Mouse (Mus musculus): ENCODE measurements around the gene Vcp. TPM values are rescaled to one million over a fixed set of nuclear protein-coding genes. Genes with fewer than 3 reads are reported as not detected.

The Vcp gene
- polyA plus RNA-seq, 1 experiment from 2014 or later, result 242 TPM

GRCm38 (mm10) chr4:42949051-42949675, 51.1 kb downstream of the Vcp start:
- DNase-seq (ENCODE audit: low spot score) (no peak), ATAC-seq (no peak)
- peak overlapping the region; percentile 17 for H3K4me3 ChIP-seq (ENCODE audit: low read depth, low read length)
- peak overlapping the region; percentile 90 for H3K4me2 ChIP-seq (replicated peaks; ENCODE audit: low read depth, low read length)
- WGBS, result 8% methylated on average over 14 of the region's 14 CpGs
- no peak for TF ChIP-seq EP300 (IDR thresholded peaks at IDR 0.05)
- TF ChIP-seq CTCF (IDR thresholded peaks at IDR 0.05), result no peak
- H3K36me3 ChIP-seq (ENCODE audit: insufficient read depth, low read length), result no peaks in the 10 kb centered on the region
- 0 out of 2 replicates have a peak, but pooled peaks cover 7% of the 10 kb centered on the region for H3K27me3 ChIP-seq (replicated peaks; ENCODE audit: insufficient read depth, low read length)
- H3K27ac ChIP-seq (ENCODE audit: low read length), result no peak overlapping the region
- H3K4me1 ChIP-seq (ENCODE audit: insufficient read depth, low read depth, low read length), result 0 out of 2 replicates have a peak, but pooled peaks cover 5% of the 10 kb centered on the region
- no peak overlapping the region for H3K9ac ChIP-seq (replicated peaks; ENCODE audit: low read depth)
- no peaks in the 10 kb centered on the region for H3K9me3 ChIP-seq (ENCODE audit: low read length)

- H3K9ac ChIP-seq (replicated peaks; ENCODE audit: low read depth), result no peak overlapping the region
- TF ChIP-seq EP300 (IDR thresholded peaks at IDR 0.05) (no peak), CTCF (IDR thresholded peaks at IDR 0.05) (no peak)
- H3K4me1 ChIP-seq (ENCODE audit: insufficient read depth, low read depth, low read length), result 0 out of 2 replicates have a peak, but pooled peaks cover 5% of the 10 kb centered on the region
- H3K27me3 ChIP-seq (replicated peaks; ENCODE audit: insufficient read depth, low read length), result 0 out of 2 replicates have a peak, but pooled peaks cover 7% of the 10 kb centered on the region
- 50% methylated on average over 13 of the region's 13 CpGs for WGBS
- ATAC-seq (no peak), DNase-seq (ENCODE audit: low spot score) (no peak)
- H3K36me3 ChIP-seq (ENCODE audit: insufficient read depth, low read length), result no peaks in the 10 kb centered on the region
- H3K4me2 ChIP-seq (replicated peaks; ENCODE audit: low read depth, low read length), result no peak overlapping the region
- H3K9me3 ChIP-seq (ENCODE audit: low read length), result no peaks in the 10 kb centered on the region
- H3K27ac ChIP-seq (ENCODE audit: low read length), result no peak overlapping the region
- no peak overlapping the region for H3K4me3 ChIP-seq (ENCODE audit: low read depth, low read length)
Measured at GRCm38 (mm10) chr4:42948527-42948926, 51.8 kb downstream of the Vcp start.

GRCm38 (mm10) chr4:42946733-42947290, 53.5 kb downstream of the Vcp start:
- ATAC-seq (no peak), DNase-seq (ENCODE audit: low spot score) (no peak)
- no peaks in the 10 kb centered on the region for H3K36me3 ChIP-seq (ENCODE audit: insufficient read depth, low read length)
- H3K4me3 ChIP-seq (ENCODE audit: low read depth, low read length), result no peak overlapping the region
- H3K4me1 ChIP-seq (ENCODE audit: insufficient read depth, low read depth, low read length), result 0 out of 2 replicates have a peak, but pooled peaks cover 5% of the 10 kb centered on the region
- H3K9ac ChIP-seq (replicated peaks; ENCODE audit: low read depth), result no peak overlapping the region
- no peak overlapping the region for H3K4me2 ChIP-seq (replicated peaks; ENCODE audit: low read depth, low read length)
- no peaks in the 10 kb centered on the region for H3K9me3 ChIP-seq (ENCODE audit: low read length)
- WGBS, result 46% methylated on average over 10 of the region's 10 CpGs
- TF ChIP-seq EP300 (IDR thresholded peaks at IDR 0.05) (no peak), CTCF (IDR thresholded peaks at IDR 0.05) (no peak)
- 0 out of 2 replicates have a peak, but pooled peaks cover 7% of the 10 kb centered on the region for H3K27me3 ChIP-seq (replicated peaks; ENCODE audit: insufficient read depth, low read length)
- no peak overlapping the region for H3K27ac ChIP-seq (ENCODE audit: low read length)

- no peak overlapping the region for H3K4me3 ChIP-seq (ENCODE audit: low read depth, low read length)
- no peak overlapping the region for H3K9ac ChIP-seq (replicated peaks; ENCODE audit: low read depth)
- no peaks in the 10 kb centered on the region for H3K9me3 ChIP-seq (ENCODE audit: low read length)
- WGBS, result 7% methylated on average over 5 of the region's 5 CpGs
- no peak overlapping the region for H3K4me2 ChIP-seq (replicated peaks; ENCODE audit: low read depth, low read length)
- TF ChIP-seq EP300 (IDR thresholded peaks at IDR 0.05), result no peak
- TF ChIP-seq CTCF (IDR thresholded peaks at IDR 0.05), result peak; percentile 77
- 0 out of 2 replicates have a peak, but pooled peaks cover 5% of the 10 kb centered on the region for H3K4me1 ChIP-seq (ENCODE audit: insufficient read depth, low read depth, low read length)
- H3K36me3 ChIP-seq (ENCODE audit: insufficient read depth, low read length), result no peaks in the 10 kb centered on the region
- no peak overlapping the region for H3K27ac ChIP-seq (ENCODE audit: low read length)
- ATAC-seq (no peak), DNase-seq (ENCODE audit: low spot score) (peak; percentile 73)
- 0 out of 2 replicates have a peak, but pooled peaks cover 7% of the 10 kb centered on the region for H3K27me3 ChIP-seq (replicated peaks; ENCODE audit: insufficient read depth, low read length)
Measured at GRCm38 (mm10) chr4:42945952-42946351, 54.4 kb downstream of the Vcp start.

GRCm38 (mm10) chr4:42945445-42945844, 54.9 kb downstream of the Vcp start:
- H3K36me3 ChIP-seq (ENCODE audit: insufficient read depth, low read length), result no peaks in the 10 kb centered on the region
- H3K27me3 ChIP-seq (replicated peaks; ENCODE audit: insufficient read depth, low read length), result 0 out of 2 replicates have a peak, but pooled peaks cover 7% of the 10 kb centered on the region
- H3K9ac ChIP-seq (replicated peaks; ENCODE audit: low read depth), result no peak overlapping the region
- TF ChIP-seq EP300 (IDR thresholded peaks at IDR 0.05) (no peak), CTCF (IDR thresholded peaks at IDR 0.05) (no peak)
- 0 out of 2 replicates have a peak, but pooled peaks cover 3% of the 10 kb centered on the region for H3K4me1 ChIP-seq (ENCODE audit: insufficient read depth, low read depth, low read length)
- no peak overlapping the region for H3K27ac ChIP-seq (ENCODE audit: low read length)
- DNase-seq (ENCODE audit: low spot score), result no peak
- WGBS, result 90% methylated on average over 3 of the region's 3 CpGs
- H3K9me3 ChIP-seq (ENCODE audit: low read length), result no peaks in the 10 kb centered on the region
- H3K4me3 ChIP-seq (ENCODE audit: low read depth, low read length), result no peak overlapping the region
- no peak for ATAC-seq
- no peak overlapping the region for H3K4me2 ChIP-seq (replicated peaks; ENCODE audit: low read depth, low read length)

- Histone ChIP-seq H3K9ac (replicated peaks; ENCODE audit: low read depth) (no peak overlapping the region), H3K36me3 (ENCODE audit: insufficient read depth, low read length) (no peaks in the 10 kb centered on the region), H3K4me3 (ENCODE audit: low read depth, low read length) (no peak overlapping the region), H3K27ac (ENCODE audit: low read length) (no peak overlapping the region), H3K4me1 (ENCODE audit: insufficient read depth, low read depth, low read length) (no peaks in the 10 kb centered on the region), H3K4me2 (replicated peaks; ENCODE audit: low read depth, low read length) (no peak overlapping the region), H3K9me3 (ENCODE audit: low read length) (no peaks in the 10 kb centered on the region), H3K27me3 (replicated peaks; ENCODE audit: insufficient read depth, low read length) (0 out of 2 replicates have a peak, but pooled peaks cover 7% of the 10 kb centered on the region)
- ATAC-seq (no peak), DNase-seq (ENCODE audit: low spot score) (peak; percentile 60)
- WGBS, result 6% methylated on average over 6 of the region's 6 CpGs
- TF ChIP-seq EP300 (IDR thresholded peaks at IDR 0.05) (no peak), CTCF (IDR thresholded peaks at IDR 0.05) (no peak)
Measured at GRCm38 (mm10) chr4:42945043-42945442, 55.3 kb downstream of the Vcp start.

Measured in lung, postnatal 0 days (tissue).